Mouse (Mus musculus): Measurements from ENCODE around the gene Trpc4ap. TPM values are rescaled to one million over a fixed set of nuclear protein-coding genes. Genes with fewer than 3 reads are reported as not detected.
A peak's percentile ranks its signal among the peaks of the same experiment; 100 is the strongest.

Trpc4ap gene
- total RNA-seq, 2 experiments from 2014 or later, result 143 to 144 TPM

GRCm38 (mm10) chr2:155694564-155694963, 2.4 kb upstream of the Trpc4ap start:
- intact Hi-C loops (cut with DNase I), result no loop called here

GRCm38 (mm10) chr2:155693136-155693535, 952 bp upstream of the Trpc4ap start:
- no peak for DNase-seq
- intact Hi-C loops (cut with DNase I), result no loop called here

More at GRCm38 (mm10) chr2:155694564-155694963, 2.4 kb upstream of the Trpc4ap start:
- DNase-seq, result no peak

- DNase-seq, result no peak
- intact Hi-C loops (cut with DNase I), result no loop called here
Measured at GRCm38 (mm10) chr2:155691336-155691722, 855 bp downstream of the Trpc4ap start.

GRCm38 (mm10) chr2:155689211-155689610, 3.0 kb downstream of the Trpc4ap start:
- DNase-seq, result no peak
- intact Hi-C loops (cut with DNase I), result no loop called here

- intact Hi-C loops (cut with DNase I), result no loop called here
- no peak for DNase-seq
Measured at GRCm38 (mm10) chr2:155687746-155688145, 4.4 kb downstream of the Trpc4ap start.

- intact Hi-C loops (cut with DNase I), result no loop called here
- no peak for DNase-seq
Measured at GRCm38 (mm10) chr2:155686572-155686971, 5.6 kb downstream of the Trpc4ap start.

- intact Hi-C loops (cut with DNase I), result no loop called here
- no peak for DNase-seq
Measured at GRCm38 (mm10) chr2:155683821-155684220, 8.4 kb downstream of the Trpc4ap start.

GRCm38 (mm10) chr2:155683137-155683536, 9.0 kb downstream of the Trpc4ap start:
- DNase-seq, result no peak
- intact Hi-C loops (cut with DNase I), result no loop called here

GRCm38 (mm10) chr2:155681874-155682273, 10.3 kb downstream of the Trpc4ap start:
- intact Hi-C loops (cut with DNase I), result no loop called here

GRCm38 (mm10) chr2:155681194-155681593, 11.0 kb downstream of the Trpc4ap start:
- DNase-seq, result no peak
- intact Hi-C loops (cut with DNase I), result no loop called here

More at GRCm38 (mm10) chr2:155681874-155682273, 10.3 kb downstream of the Trpc4ap start:
- DNase-seq, result no peak

- intact Hi-C loops (cut with DNase I), result no loop called here
- DNase-seq, result no peak
Measured at GRCm38 (mm10) chr2:155680591-155680990, 11.6 kb downstream of the Trpc4ap start.

GRCm38 (mm10) chr2:155679586-155680110, 12.5 kb downstream of the Trpc4ap start:
- intact Hi-C loops (cut with DNase I), result no loop called here

GRCm38 (mm10) chr2:155675118-155675517, 17.1 kb downstream of the Trpc4ap start:
- intact Hi-C loops (cut with DNase I), result no loop called here
- DNase-seq, result no peak

More at GRCm38 (mm10) chr2:155679586-155680110, 12.5 kb downstream of the Trpc4ap start:
- DNase-seq, result no peak

- intact Hi-C loops (cut with DNase I), result no loop called here
Measured at GRCm38 (mm10) chr2:155673546-155673945, 18.6 kb downstream of the Trpc4ap start.

GRCm38 (mm10) chr2:155671236-155671635, 20.9 kb downstream of the Trpc4ap start:
- peak; percentile 25 for DNase-seq
- intact Hi-C loops (cut with DNase I), result no loop called here

More at GRCm38 (mm10) chr2:155673546-155673945, 18.6 kb downstream of the Trpc4ap start:
- peak; percentile 68 for DNase-seq

GRCm38 (mm10) chr2:155668461-155668860, 23.7 kb downstream of the Trpc4ap start:
- peak; percentile 40 for DNase-seq
- intact Hi-C loops (cut with DNase I), result no loop called here

- DNase-seq, result no peak
- intact Hi-C loops (cut with DNase I), result no loop called here
Measured at GRCm38 (mm10) chr2:155667881-155668280, 24.3 kb downstream of the Trpc4ap start.

GRCm38 (mm10) chr2:155663910-155664460, 28.2 kb downstream of the Trpc4ap start:
- intact Hi-C loops (cut with DNase I), result loop anchor here (5.0 kb wide), 1 partner anchor 103 kb away; no protein-coding TSS in a partner anchor
- no peak for DNase-seq

- peak; percentile 59 for DNase-seq
- intact Hi-C loops (cut with DNase I), result loop anchor here (5.0 kb wide), 1 partner anchor 104 kb away; no protein-coding TSS in a partner anchor
Measured at GRCm38 (mm10) chr2:155663097-155663496, 29.1 kb downstream of the Trpc4ap start.

GRCm38 (mm10) chr2:155662390-155662789, 29.8 kb downstream of the Trpc4ap start:
- no peak for DNase-seq
- intact Hi-C loops (cut with DNase I), result loop anchor here (5.0 kb wide), 1 partner anchor 105 kb away; no protein-coding TSS in a partner anchor

- intact Hi-C loops (cut with DNase I), result no loop called here
- no peak for DNase-seq
Measured at GRCm38 (mm10) chr2:155655759-155656372, 36.3 kb downstream of the Trpc4ap start.

GRCm38 (mm10) chr2:155652618-155653017, 39.6 kb downstream of the Trpc4ap start:
- intact Hi-C loops (cut with DNase I), result no loop called here
- no peak for DNase-seq

Data from left cerebral cortex, postnatal 4 days (tissue).